ENCODE assay signal across 8 mouse cellular contexts in genomic region chr4:33924234-33924888, GRCm38 (mm10). TPM values are rescaled to one million over a fixed set of nuclear protein-coding genes. Genes with fewer than 3 reads are reported as not detected.
DNase-seq lines count a peak whose midpoint lies in the region; ATAC-seq and TF ChIP-seq lines count a peak whose summit lies in the region.
"Had no signal": no experiment of that assay in that cellular context is flagged by ENCODE, and none has a peak within 500 bp of the region (broad histone marks: within the 10 kb centered on the region; RNA-seq: fewer than 3 reads in every experiment).

Gene Cnr1 (plus strand): TSS chr4:33924593.

- WGBS in embryonic facial prominence, embryonic 10.5 days, result under 1% methylated on average over 77 of the region's 77 CpGs
- WGBS in intestine, postnatal 0 days, result under 1% methylated on average over 62 of the region's 77 CpGs
- WGBS in midbrain, embryonic 10.5 days, result 0% methylated on average over 72 of the region's 77 CpGs

- no peaks in the 10 kb centered on the region for H3K36me3 ChIP-seq in embryonic facial prominence, embryonic 10.5 days (replicated peaks)
- no peaks in the 10 kb centered on the region for H3K36me3 ChIP-seq in intestine, postnatal 0 days (ENCODE audit: control insufficient read depth, insufficient read depth)
- no peaks in the 10 kb centered on the region for H3K36me3 ChIP-seq in midbrain, embryonic 10.5 days

- peak; percentile 95 for DNase-seq in brain, adult 2 months (ENCODE audit: low read depth, low spot score)
- peak; percentile 85 for DNase-seq in embryonic facial prominence, embryonic 10.5 days (ENCODE audit: low spot score)
- DNase-seq in heart, adult 11 months, result peak; percentile 93
- peak; percentile 75 to 77 for DNase-seq in left cerebral cortex, postnatal 36 days (ENCODE audit: low spot score in 2 of 2)
- peak; percentile 84 for DNase-seq in midbrain, embryonic 10.5 days (ENCODE audit: low spot score)
- peak; percentile 13 for DNase-seq in skeletal muscle tissue, adult 2 months (ENCODE audit: low read depth, low spot score)

- peak; percentile 85 for ATAC-seq in intestine, postnatal 0 days

- peak within 1 kb of the TSS; percentile 75 for H3K4me3 ChIP-seq in embryonic facial prominence, embryonic 10.5 days
- peak within 1 kb of the TSS; percentile 60 for H3K4me3 ChIP-seq in intestine, postnatal 0 days (ENCODE audit: low read depth, low read length)
- peak within 1 kb of the TSS; percentile 76 for H3K4me3 ChIP-seq in midbrain, embryonic 10.5 days

- peak within 1 kb of the TSS; percentile 38 for H3K9ac ChIP-seq in intestine, postnatal 0 days (ENCODE audit: low read depth, low read length)

- intact Hi-C loops in left cerebral cortex, postnatal 36 days (cut with DNase I), result loop anchor here (5.0 to 10.0 kb wide), 2 partner anchors 397 to 530 kb away; no protein-coding TSS in a partner anchor

- H3K9me3 ChIP-seq in embryonic facial prominence, embryonic 10.5 days, result no peaks in the 10 kb centered on the region
- H3K9me3 ChIP-seq in intestine, postnatal 0 days (ENCODE audit: control insufficient read depth), result no peaks in the 10 kb centered on the region
- no peaks in the 10 kb centered on the region for H3K9me3 ChIP-seq in midbrain, embryonic 10.5 days (replicated peaks)

- peak within 1 kb of the TSS; percentile 93 for H3K27ac ChIP-seq in embryonic facial prominence, embryonic 10.5 days (replicated peaks)
- H3K27ac ChIP-seq in intestine, postnatal 0 days (ENCODE audit: low read depth, low read length), result peak within 1 kb of the TSS; percentile 35; the same call in 1 of the 2 replicates
- peak within 1 kb of the TSS; percentile 87 for H3K27ac ChIP-seq in midbrain, embryonic 10.5 days (replicated peaks)
- H3K27ac ChIP-seq: macrophage had no signal

- H3K4me2 ChIP-seq in intestine, postnatal 0 days (replicated peaks; ENCODE audit: low read depth), result peak within 1 kb of the TSS; percentile 99

- H3K27me3 ChIP-seq in embryonic facial prominence, embryonic 10.5 days (replicated peaks; ENCODE audit: low read depth, poor library complexity, severe bottlenecking), result peaks cover 71% of the 10 kb centered on the region
- H3K27me3 ChIP-seq in intestine, postnatal 0 days (replicated peaks; ENCODE audit: control insufficient read depth, insufficient read depth, low read length), result peaks cover 18% of the 10 kb centered on the region
- peaks cover 76% of the 10 kb centered on the region for H3K27me3 ChIP-seq in midbrain, embryonic 10.5 days (ENCODE audit: low read depth, poor library complexity, severe bottlenecking)

- H3K4me1 ChIP-seq in embryonic facial prominence, embryonic 10.5 days, result peaks cover 27% of the 10 kb centered on the region
- no peaks in the 10 kb centered on the region for H3K4me1 ChIP-seq in intestine, postnatal 0 days (replicated peaks; ENCODE audit: control insufficient read depth, insufficient read depth, low read length)
- H3K4me1 ChIP-seq in midbrain, embryonic 10.5 days, result peaks cover 27% of the 10 kb centered on the region

- peak; percentile 30; the same call in 1 of the 2 replicates for TF ChIP-seq CTCF in intestine, postnatal 0 days (IDR thresholded peaks at IDR 0.05; ENCODE audit: low read depth)

RNA-seq across cellular contexts. Expression of gene Cnr1, which starts in this region (rescaled TPM):
- polyA plus RNA-seq in embryonic facial prominence, embryonic 10.5 days (2016; fragmentation: Nextera tagmentation; extraction: Ambion mirVana), result 2.9 and 3.8 TPM in 2 replicates
- polyA plus RNA-seq in intestine, postnatal 0 days (2015; fragmentation: Nextera tagmentation; extraction: Ambion mirVana), result 3.2 and 3.4 TPM in 2 replicates
- 100 to 1,000 TPM; 120 to 127 TPM for total RNA-seq in left cerebral cortex, postnatal 36 days (2021)
- polyA plus RNA-seq in midbrain, embryonic 10.5 days (2016; fragmentation: Nextera tagmentation; extraction: Ambion mirVana), result 4.6 and 9.6 TPM in 2 replicates

Comparison
In these comparisons a context has a peak if more than half of its experiments do, and no peak if none do; other contexts are left out.
1. Peak in every context shown above with its lines: DNase-seq, ATAC-seq, H3K4me3 ChIP-seq and H3K27ac ChIP-seq.
2. DNase-seq: peak in every context shown above with its lines; median percentile 95 in brain, adult 2 months; 93 in heart, adult 11 months; 85 in embryonic facial prominence, embryonic 10.5 days; 84 in midbrain, embryonic 10.5 days; 76 in left cerebral cortex, postnatal 36 days; 13 in skeletal muscle tissue, adult 2 months.
3. H3K27ac ChIP-seq: peak in every context shown above with its lines; median percentile 93 in embryonic facial prominence, embryonic 10.5 days; 87 in midbrain, embryonic 10.5 days; 35 in intestine, postnatal 0 days.